Mouse (Mus musculus) neutrophil, adult 5-6 weeks (primary cell): ENCODE measurements around the gene Fam198a. TPM values are rescaled to one million over a fixed set of nuclear protein-coding genes. Genes with fewer than 3 reads are reported as not detected.

Experiments
- total RNA-seq: library from RNA; stranded (forward); fragments of 200-1000 nt; gene quantifications from 2 replicates; pipeline ENCODE4 v1.2.3, GENCODE M21; 2017

The Fam198a gene
- total RNA-seq, 1 experiment from 2014 or later = not detected

Other genes starting within 250 kb of the Fam198a start
- gene Sec22c, start 245.5 kb upstream of the Fam198a start, total RNA-seq = 5.7 and 7.1 TPM in 2 replicates
- 8.0 and 14.9 TPM in 2 replicates for gene Ss18l2, start 240.7 kb upstream of the Fam198a start, total RNA-seq
- gene Nktr, start 231.8 kb upstream of the Fam198a start, total RNA-seq = 216 and 260 TPM in 2 replicates
- 0.12 TPM in 1 of 2 replicates, not detected in the other for gene Zfp651, start 191.7 kb upstream of the Fam198a start, total RNA-seq
- not detected in 2 replicates for gene Klhl40, start 173.4 kb upstream of the Fam198a start, total RNA-seq
- not detected in 2 replicates for gene Hhatl, start 158.5 kb upstream of the Fam198a start, total RNA-seq
- 0.25 TPM in 1 of 2 replicates, not detected in the other for gene Ccdc13, start 111.5 kb upstream of the Fam198a start, total RNA-seq
- 7.2 and 15.2 TPM in 2 replicates for gene Higd1a, start 92.6 kb upstream of the Fam198a start, total RNA-seq
- 0.25 and 4.5 TPM in 2 replicates for gene Ackr2, start 52.6 kb upstream of the Fam198a start, total RNA-seq
- not detected in 2 replicates for gene Cyp8b1, start 34.7 kb upstream of the Fam198a start, total RNA-seq
- gene Pomgnt2, start 46.1 kb downstream of the Fam198a start, total RNA-seq = not detected in 2 replicates
- gene Snrk, start 166.3 kb downstream of the Fam198a start, total RNA-seq = 165 and 197 TPM in 2 replicates